Mouse (Mus musculus) bone marrow, adult 2 months (tissue): ENCODE data around the gene Rassf5.

Experiments
- CTCF ChIP-seq: fragments of 200-500 bp; IDR thresholded peaks from 2 replicates; pipeline ENCODE4 v1.5.1; 2011; ENCODE audit warnings: low read length, control low read depth; ENCODE audit not compliant: control insufficient read depth, insufficient read depth
- POLR2A ChIP-seq: fragments of 200-500 bp; IDR thresholded peaks from 2 replicates; pipeline ENCODE4 v1.6.1; 2011; ENCODE audit warnings: low read depth, mild to moderate bottlenecking, control low read depth, low read length, borderline replicate concordance; ENCODE audit not compliant: control insufficient read depth

- TF ChIP-seq CTCF (no peak), POLR2A (no peak)
These were observed 2.1 kb downstream of the Rassf5 start for GRCm38 (mm10) chr1:131242956-131243355.
